Mouse (Mus musculus): ENCODE measurements at regions not wholly inside any gene's neighbourhood (a gene's known extent, or its start where the extent isn't known, plus 50 kb on each side); places are given as distances from the start of the nearest gene placed in this dataset.
"Not testable (repeated sequence)": the region's sequence is repeated elsewhere in the genome, so short reads cannot be mapped to it uniquely, and the experiment has no call there.

- DNase-seq (ENCODE audit: low read depth, low spot score) = no peak
These were observed 133.7 kb upstream of the Dapk1 start for GRCm38 (mm10) chr13:60467821-60468579.

DNA sequence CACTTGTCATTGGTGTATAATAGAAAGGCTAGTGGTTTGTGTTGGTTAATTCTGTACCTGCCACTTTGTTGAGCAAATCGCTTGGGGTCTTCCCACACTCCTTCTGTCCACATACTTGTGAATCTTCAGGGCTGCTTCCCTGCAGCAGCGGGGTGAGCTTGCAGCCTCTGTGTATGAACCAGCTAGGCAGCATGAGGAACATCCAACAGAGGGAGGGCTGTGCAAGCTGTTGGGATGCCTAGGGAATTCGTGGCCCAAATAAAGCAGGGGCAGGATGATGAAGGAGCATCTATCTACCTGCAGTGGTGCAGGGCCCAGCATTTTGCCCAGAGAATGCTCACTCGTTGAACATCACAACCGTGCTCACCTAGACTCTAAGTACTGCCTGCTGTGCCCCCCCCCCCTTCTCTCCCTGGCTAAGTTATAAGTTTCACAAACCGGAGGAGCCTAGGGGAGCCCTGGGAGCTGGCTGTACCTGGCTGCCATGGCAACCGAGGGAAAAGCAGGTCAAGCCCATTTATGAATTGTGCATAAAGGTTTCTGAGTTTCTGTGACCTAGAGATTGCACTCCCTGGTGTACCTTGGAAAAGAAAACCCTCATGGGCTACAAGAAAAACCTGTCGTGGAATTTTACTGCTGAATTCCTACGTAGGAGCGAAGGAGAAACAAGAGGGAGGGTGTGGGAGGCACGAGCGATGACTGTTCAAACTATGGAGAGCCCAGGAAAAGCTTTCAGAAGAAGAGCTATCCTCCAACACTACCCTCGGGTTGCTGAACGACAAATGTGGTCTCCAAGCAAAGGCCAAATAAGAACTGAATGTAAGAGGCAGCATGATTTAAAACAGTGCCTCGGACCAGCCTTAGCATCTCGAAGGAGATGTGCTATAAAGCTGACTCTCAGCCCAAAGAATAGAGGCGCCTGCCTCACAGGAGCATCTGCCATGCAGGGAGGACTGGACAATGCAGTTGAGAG, 131.0 kb upstream of the Dapk1 start:
- DNase-seq (ENCODE audit: low read depth, low spot score) = peak; percentile 50

GRCm38 (mm10) chr13:60471602-60472001, 130.1 kb upstream of the Dapk1 start:
- no peak for DNase-seq (ENCODE audit: low read depth, low spot score)

DNA sequence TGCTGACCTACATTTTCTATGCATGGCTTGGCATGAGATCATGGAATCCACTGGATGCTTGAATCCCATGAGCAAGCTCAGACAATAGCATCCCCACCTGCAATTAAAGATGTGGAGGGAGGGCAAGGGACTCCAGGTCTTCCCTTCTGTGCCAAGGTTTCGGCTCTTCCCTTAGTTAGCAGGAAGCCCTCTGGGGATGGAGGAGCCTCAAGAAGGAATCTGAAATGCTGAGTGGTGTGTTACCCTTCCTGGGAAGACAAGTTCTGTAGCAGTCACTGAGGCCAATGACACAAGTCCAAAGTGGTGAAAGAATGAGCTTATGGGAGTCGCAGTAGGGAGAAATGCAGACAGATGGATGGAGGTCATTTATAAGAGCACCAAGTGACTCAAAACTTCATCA, 125.4 kb upstream of the Dapk1 start:
- no peak for DNase-seq (ENCODE audit: low read depth, low spot score)

GRCm38 (mm10) chr13:60478301-60478700, 123.4 kb upstream of the Dapk1 start:
- DNase-seq (ENCODE audit: low read depth, low spot score) = no peak

GRCm38 (mm10) chr13:60479043-60479861, 122.5 kb upstream of the Dapk1 start:
- DNase-seq (ENCODE audit: low read depth, low spot score) = no peak

GRCm38 (mm10) chr13:60479862-60480730, 121.7 kb upstream of the Dapk1 start:
- DNase-seq (ENCODE audit: low read depth, low spot score) = no peak

DNA sequence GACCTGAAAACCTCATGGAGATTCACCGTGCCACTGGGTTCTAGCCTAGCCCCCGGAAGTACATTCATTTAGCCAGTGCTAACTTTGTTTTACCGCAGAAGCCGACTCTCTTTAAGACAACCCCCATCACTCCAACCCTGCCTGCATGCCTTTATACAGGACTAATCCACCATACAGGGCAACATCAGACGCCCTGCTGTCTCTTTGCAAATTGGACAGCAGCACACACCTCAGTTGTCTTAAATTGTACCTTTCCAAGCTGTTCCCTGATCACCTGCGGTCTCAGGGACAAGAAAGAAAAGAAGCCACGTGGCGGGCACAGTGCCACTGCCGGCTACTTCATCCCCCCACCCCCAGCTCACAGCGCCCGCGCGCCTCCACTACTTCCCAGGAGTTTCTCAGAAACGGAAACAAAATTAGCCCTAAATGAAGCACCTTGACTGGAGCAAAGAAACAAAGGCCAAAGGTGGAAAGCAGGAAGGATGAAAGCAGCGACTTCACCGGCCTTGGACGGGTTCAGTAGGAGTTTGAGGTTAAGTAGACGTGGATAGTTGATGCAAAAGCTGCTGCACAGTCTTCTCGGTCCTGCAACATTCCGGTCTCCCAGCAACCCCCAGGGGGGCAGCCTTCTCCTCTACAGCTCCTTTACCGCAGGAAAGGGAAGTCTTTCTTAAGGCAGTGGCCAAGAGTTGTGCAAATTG, 120.9 kb upstream of the Dapk1 start:
- DNase-seq (ENCODE audit: low read depth, low spot score) = no peak

DNA sequence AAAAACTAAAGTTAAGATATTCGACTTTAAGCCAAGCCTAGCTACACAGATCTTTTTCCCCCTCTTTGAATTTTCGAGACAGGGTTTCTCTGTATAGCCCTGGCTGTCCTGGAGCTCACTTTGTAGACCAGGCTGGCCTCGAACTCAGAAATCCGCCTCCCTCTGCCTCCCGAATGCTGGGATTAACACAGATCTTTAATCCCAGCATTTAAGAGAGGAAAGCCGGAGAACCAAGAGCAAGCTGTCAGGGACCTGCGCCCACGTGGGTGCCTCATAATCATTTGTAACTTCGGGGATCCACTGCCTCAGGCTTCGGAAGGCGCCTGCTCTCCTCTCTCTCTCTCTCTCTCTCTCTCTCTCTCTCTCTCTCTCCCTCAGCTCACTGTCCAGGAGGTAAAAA, 120.3 kb upstream of the Dapk1 start:
- DNase-seq (ENCODE audit: low read depth, low spot score) = not testable (repeated sequence)

GRCm38 (mm10) chr13:60481946-60482345, 119.8 kb upstream of the Dapk1 start:
- DNase-seq (ENCODE audit: low read depth, low spot score) = no peak

DNA sequence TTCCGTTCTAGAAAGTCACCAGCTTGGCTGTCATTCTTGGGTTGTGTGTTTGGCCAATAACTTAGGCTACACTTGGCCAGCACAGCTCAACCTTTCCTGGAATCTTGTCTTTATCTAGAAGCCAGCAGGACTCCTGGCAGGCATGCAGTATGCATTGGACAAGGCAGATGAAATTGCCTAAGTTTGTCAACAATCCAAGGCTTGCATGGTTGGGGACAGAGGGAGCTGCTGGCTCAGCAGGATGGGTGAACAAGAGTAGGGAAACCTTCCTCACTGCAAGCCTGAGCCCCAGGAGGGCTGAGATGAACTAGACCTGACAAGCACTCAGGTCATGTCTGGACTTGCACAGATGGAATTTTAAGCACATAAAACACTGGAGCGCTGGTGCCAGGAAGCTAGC, 115.6 kb upstream of the Dapk1 start:
- DNase-seq (ENCODE audit: low read depth, low spot score) = no peak

GRCm38 (mm10) chr13:60486871-60487270, 114.9 kb upstream of the Dapk1 start:
- DNase-seq (ENCODE audit: low read depth, low spot score) = no peak

GRCm38 (mm10) chr13:60488131-60488883, 113.4 kb upstream of the Dapk1 start:
- peak; percentile 40 for DNase-seq (ENCODE audit: low read depth, low spot score)

DNA sequence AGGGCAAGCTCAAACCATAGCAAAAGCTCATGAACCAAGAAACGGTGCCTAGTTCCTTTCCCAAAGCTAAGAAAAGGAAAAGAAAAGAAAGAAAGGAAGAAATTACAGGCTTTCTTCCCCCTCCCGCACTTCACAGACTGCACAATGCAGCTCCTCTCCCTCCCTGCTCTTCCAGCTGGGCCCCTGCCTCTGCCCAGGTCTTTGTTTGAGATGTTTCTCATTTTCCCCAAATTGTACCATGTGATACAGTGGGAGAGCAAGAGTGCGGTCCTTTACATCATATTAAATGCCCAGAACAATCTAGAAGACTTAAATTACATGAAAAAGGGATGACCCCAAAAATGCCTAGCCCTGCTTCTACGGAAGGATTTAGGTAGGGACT, 112.9 kb upstream of the Dapk1 start:
- no peak for DNase-seq (ENCODE audit: low read depth, low spot score)

GRCm38 (mm10) chr13:60491948-60492464, 109.7 kb upstream of the Dapk1 start:
- DNase-seq (ENCODE audit: low read depth, low spot score) = no peak

GRCm38 (mm10) chr13:60493836-60494235, 107.9 kb upstream of the Dapk1 start:
- no peak for DNase-seq (ENCODE audit: low read depth, low spot score)

- no peak for DNase-seq (ENCODE audit: low read depth, low spot score)
These were observed 103.9 kb upstream of the Dapk1 start for GRCm38 (mm10) chr13:60497714-60498400.

DNA sequence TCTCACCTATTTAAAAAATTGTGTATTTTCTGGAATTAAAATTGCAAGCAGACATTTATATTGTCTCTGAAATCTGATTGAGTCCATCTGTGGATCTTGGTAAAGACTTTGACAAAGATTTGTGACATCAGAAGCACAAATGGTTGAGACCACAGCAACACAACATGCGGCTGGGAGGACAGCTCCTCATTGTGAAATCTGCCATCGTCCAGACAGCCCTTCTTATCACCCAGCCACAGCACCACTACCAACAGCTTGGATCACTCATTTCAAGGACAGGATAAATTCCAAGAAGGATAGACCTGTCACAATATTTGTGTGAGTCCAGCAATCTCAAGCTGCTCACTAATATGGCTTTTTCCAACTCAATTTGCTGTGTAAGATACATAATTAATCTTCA, 97.6 kb upstream of the Dapk1 start:
- DNase-seq (ENCODE audit: low read depth, low spot score) = no peak

DNA sequence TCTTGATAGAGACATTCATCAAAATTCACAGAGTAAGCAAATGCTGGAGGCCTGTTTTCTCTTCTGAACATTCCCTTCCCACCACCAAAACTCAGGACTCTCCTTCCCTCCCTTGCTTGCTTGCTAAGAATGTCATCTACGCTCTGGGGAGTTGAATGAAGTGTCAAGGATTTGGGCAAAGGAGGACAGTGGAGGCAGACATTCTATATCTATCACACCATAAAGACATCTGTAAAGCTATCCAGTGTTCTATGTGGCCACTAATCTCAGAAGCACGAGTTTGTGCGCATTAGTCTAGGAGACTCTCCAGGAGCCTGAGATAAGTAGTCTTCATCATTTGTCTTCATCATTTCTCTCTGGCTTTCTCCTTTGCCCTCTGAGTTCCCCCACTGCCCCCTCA, 94.1 kb upstream of the Dapk1 start:
- DNase-seq (ENCODE audit: low read depth, low spot score) = no peak

Measured in telencephalon, adult 2 months (tissue).